Mouse (Mus musculus) forebrain, postnatal 0 days (tissue): ENCODE measurements around the gene Synj1. TPM values are rescaled to one million over a fixed set of nuclear protein-coding genes. Genes with fewer than 3 reads are reported as not detected.
A peak's percentile ranks its signal among the peaks of the same experiment; 100 is the strongest.

Experiments used
- ATAC-seq: fragments of 200-750 bp; cut with Nextera tagmentation; 2 replicates; pipeline ENCODE4 v1.8.0; 2017; ENCODE audit warnings: mild to moderate bottlenecking, moderate library complexity
- DNase-seq: peaks from one replicate; pipeline ENCODE4 v3.0.0-alpha.2; 2015
- H3K27ac ChIP-seq: fragments of 300-500 bp; sonication (generic); 2 replicates; pipeline ENCODE4 v1.5.1; 2014; ENCODE audit warnings: low read depth, mild to moderate bottlenecking, antibody characterized with exemption, low read length, moderate library complexity, mixed read lengths
- H3K27me3 ChIP-seq: fragments of 300-500 bp; sonication (generic); 2 replicates; pipeline ENCODE4 v1.6.1; 2014; ENCODE audit warnings: mild to moderate bottlenecking, low read length, mixed read lengths; ENCODE audit not compliant: insufficient read depth
- H3K36me3 ChIP-seq: fragments of 300-500 bp; sonication (generic); 2 replicates; pipeline ENCODE4 v1.6.1; 2014; ENCODE audit warnings: mild to moderate bottlenecking, moderate library complexity; ENCODE audit not compliant: insufficient read depth
- H3K4me1 ChIP-seq: fragments of 300-500 bp; sonication (generic); 2 replicates; pipeline ENCODE4 v1.6.1; 2014; ENCODE audit warnings: antibody characterized with exemption; ENCODE audit not compliant: insufficient read depth
- H3K4me2 ChIP-seq: fragments of 300-500 bp; sonication (generic); 2 replicates; pipeline ENCODE4 v1.6.1; 2014; ENCODE audit warnings: low read depth, mild to moderate bottlenecking, moderate library complexity
- H3K4me3 ChIP-seq: fragments of 300-500 bp; sonication (generic); 2 replicates; pipeline ENCODE4 v1.5.1; 2014; ENCODE audit warnings: low read depth, low read length, mixed read lengths
- H3K9ac ChIP-seq: fragments of 300-500 bp; sonication (generic); 2 replicates; pipeline ENCODE4 v1.6.1; 2014; ENCODE audit warnings: mild to moderate bottlenecking
- H3K9me3 ChIP-seq: fragments of 300-500 bp; sonication (generic); 2 replicates; pipeline ENCODE4 v1.6.1; 2016; ENCODE audit warnings: low read length
- CTCF ChIP-seq: sonication (generic); IDR thresholded peaks from 2 replicates; pipeline ENCODE4 v1.5.1; 2016; ENCODE audit warnings: antibody characterized with exemption, control low read depth, low read depth
- WGBS: fragments of 180-500 bp; shearing (Covaris S2); extraction: QIAGEN DNeasy Blood & Tissue Kit; methylation state at CpG from one replicate; pipeline ENCODE4 v1.1.7; 2014; 5-methylcytosine and 5-hydroxymethylcytosine counted together
- polyA plus RNA-seq: library from polyadenylated mRNA; unstranded; fragments of >200 nt; fragmentation: Nextera tagmentation; extraction: Ambion mirVana; gene quantifications from 2 replicates; pipeline ENCODE4 v1.2.1, GENCODE M21; 2015
- total RNA-seq: library from RNA; depleted of rRNA; stranded (reverse); fragments of >200 nt; gene quantifications from 2 replicates; pipeline ENCODE4 v1.2.3, GENCODE M21; 2014

Gene Synj1
- total and polyA plus RNA-seq, 2 experiments from 2014 or later: 38.0 to 62.5 TPM

DNA sequence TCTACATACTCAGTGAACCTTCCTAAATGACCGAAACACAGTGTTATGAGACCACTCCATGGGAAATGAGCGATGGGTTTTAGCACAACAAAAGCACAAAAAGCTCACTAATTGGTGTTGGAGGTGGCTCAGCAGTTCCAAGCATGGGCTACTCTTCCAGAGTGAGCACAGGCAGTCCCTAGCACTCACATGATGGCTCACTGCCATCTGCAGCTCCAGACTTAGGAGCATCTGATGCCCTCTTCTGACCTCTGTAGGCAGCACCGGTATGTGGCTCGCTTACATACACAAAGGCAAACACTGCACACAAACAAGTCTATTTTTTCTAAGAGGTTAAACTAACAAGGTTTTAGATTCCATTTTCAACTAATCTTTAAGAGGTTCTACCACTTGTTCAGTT lies 44.9 kb downstream of the Synj1 start:
- Histone ChIP-seq H3K4me2 (no peak overlapping the region), H3K27me3 (no peaks in the 10 kb centered on the region), H3K4me1 (no peaks in the 10 kb centered on the region), H3K4me3 (no peak overlapping the region), H3K9ac (no peak overlapping the region), H3K27ac (no peak overlapping the region), H3K36me3 (peaks cover 56% of the 10 kb centered on the region), H3K9me3 (no peaks in the 10 kb centered on the region)
- WGBS: 85% methylated on average over 4 of the region's 4 CpGs
- no peak for ATAC-seq
- no peak for TF ChIP-seq CTCF
- DNase-seq: no peak

DNA sequence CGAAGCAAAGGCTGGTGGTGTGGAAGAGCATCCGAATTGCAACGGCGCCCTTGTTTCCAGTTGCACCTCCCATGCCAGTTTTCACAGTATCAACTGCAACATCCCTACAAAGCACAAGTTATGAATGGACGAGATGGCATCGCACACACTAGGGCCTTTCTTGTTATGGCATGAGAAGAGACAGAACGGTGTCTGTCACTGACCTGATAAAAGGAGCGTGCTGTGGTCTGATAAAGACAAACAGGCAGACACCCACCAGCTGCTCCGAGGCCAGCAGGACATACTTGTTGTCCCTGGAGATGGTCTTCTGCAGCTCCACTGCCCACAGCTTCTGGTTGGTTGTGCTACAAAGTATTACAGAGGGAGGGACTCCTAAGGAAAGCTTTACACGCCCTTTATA lies 46.8 kb downstream of the Synj1 start:
- H3K9me3 ChIP-seq: no peaks in the 10 kb centered on the region
- ATAC-seq (no peak), DNase-seq (no peak)
- H3K36me3 ChIP-seq: peaks cover 60% of the 10 kb centered on the region
- no peak overlapping the region for H3K27ac ChIP-seq
- no peaks in the 10 kb centered on the region for H3K27me3 ChIP-seq
- H3K4me1 ChIP-seq: no peaks in the 10 kb centered on the region
- whole genome bisulfite sequencing: 92% methylated on average over 10 of the region's 10 CpGs
- no peak overlapping the region for H3K4me3 ChIP-seq
- no peak overlapping the region for H3K9ac ChIP-seq
- TF ChIP-seq CTCF: no peak
- H3K4me2 ChIP-seq: no peak overlapping the region

DNA sequence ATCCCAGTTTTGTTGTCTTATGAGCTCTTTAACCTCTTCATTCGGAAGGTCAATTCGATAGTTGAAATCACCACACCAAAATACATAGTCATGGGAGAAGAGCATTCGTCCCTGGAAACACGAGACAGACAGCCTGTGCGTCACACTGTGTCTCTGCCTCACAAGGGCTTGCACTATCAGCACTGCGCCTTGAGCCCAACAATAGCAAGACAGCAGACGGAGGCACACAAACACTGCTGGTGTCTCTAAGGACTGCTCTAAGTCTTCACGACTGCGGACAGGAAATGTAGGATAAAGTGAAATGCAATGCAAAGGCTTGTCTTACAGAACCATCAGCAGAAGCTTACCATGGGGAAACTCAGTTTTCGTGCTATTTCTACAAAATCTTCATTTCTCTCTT lies 47.2 kb downstream of the Synj1 start:
- H3K9me3 ChIP-seq: no peaks in the 10 kb centered on the region
- WGBS: 91% methylated on average over 10 of the region's 10 CpGs
- no peak for TF ChIP-seq CTCF
- H3K36me3 ChIP-seq: peaks cover 59% of the 10 kb centered on the region
- H3K27ac ChIP-seq: no peak overlapping the region
- H3K4me2 ChIP-seq: no peak overlapping the region
- no peak for ATAC-seq
- no peak for DNase-seq
- no peaks in the 10 kb centered on the region for H3K27me3 ChIP-seq
- no peaks in the 10 kb centered on the region for H3K4me1 ChIP-seq
- no peak overlapping the region for H3K4me3 ChIP-seq
- no peak overlapping the region for H3K9ac ChIP-seq

DNA sequence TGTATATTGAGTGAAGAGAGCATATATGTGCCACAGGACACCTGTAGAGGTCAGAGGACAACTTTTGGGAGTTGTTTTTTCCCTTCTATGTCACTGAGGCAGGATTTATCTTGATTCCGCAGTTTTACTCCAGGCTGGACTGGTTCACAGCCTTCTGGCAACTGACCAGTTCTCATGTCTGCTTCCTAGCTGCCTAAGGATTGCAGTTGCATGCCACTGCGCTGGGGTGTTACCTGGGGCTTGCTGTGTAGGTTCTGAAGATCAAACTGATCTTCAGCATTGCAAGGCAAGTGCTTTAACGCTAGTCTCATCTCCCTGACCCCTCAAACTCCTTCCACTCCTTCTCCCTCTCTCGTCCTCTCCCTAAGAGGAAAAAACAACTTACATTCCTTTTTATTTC lies 47.9 kb downstream of the Synj1 start:
- TF ChIP-seq CTCF: no peak
- Histone ChIP-seq H3K36me3 (peaks cover 62% of the 10 kb centered on the region), H3K9me3 (no peaks in the 10 kb centered on the region), H3K27me3 (no peaks in the 10 kb centered on the region), H3K9ac (no peak overlapping the region), H3K4me2 (no peak overlapping the region), H3K27ac (no peak overlapping the region), H3K4me1 (no peaks in the 10 kb centered on the region), H3K4me3 (no peak overlapping the region)
- ATAC-seq (no peak), DNase-seq (no peak)
- WGBS: 93% methylated on average over 4 of the region's 4 CpGs

DNA sequence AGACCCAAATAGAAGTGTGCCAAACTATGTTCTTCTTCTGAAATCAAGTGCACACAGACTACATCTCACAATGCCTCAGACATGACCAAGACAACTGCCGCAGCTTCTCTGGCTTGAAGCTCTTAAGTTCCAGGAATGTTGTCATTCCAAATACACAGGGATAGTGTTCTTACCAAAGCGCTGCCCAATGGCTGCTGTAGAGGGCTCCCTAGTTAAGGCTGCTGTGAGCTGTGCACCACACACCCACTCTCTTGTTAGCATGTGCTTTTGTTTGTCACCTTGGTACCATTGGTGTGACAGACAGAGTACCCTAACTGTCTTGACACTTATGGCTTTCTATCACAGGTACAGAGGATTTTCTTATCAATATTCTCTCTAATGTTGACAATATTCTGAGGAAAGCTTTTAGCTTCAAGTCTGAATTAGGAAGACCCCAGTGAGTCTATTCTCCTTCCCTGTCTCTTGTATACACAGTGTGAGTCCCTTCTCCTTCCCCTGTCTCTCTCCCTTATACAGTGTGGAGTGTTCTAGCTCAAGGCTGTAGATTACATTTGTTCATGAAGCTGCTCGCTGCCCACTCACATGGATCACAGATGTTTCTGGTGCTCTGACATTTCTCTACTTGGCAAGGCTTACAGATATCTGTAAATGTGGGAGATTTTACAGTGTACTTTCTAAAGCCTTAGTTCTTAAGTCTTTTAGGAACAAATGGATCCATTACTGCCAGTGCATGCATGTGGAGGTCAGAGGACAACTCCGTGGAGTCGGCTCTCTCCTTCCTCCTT lies 52.6 kb downstream of the Synj1 start:
- ATAC-seq (no peak), DNase-seq (no peak)
- Histone ChIP-seq H3K9ac (no peak overlapping the region), H3K4me1 (no peaks in the 10 kb centered on the region), H3K27ac (no peak overlapping the region), H3K9me3 (no peaks in the 10 kb centered on the region), H3K36me3 (peaks cover 63% of the 10 kb centered on the region), H3K27me3 (no peaks in the 10 kb centered on the region), H3K4me2 (no peak overlapping the region), H3K4me3 (no peak overlapping the region)
- WGBS: 87% methylated on average over 5 of the region's 5 CpGs
- no peak for TF ChIP-seq CTCF

DNA sequence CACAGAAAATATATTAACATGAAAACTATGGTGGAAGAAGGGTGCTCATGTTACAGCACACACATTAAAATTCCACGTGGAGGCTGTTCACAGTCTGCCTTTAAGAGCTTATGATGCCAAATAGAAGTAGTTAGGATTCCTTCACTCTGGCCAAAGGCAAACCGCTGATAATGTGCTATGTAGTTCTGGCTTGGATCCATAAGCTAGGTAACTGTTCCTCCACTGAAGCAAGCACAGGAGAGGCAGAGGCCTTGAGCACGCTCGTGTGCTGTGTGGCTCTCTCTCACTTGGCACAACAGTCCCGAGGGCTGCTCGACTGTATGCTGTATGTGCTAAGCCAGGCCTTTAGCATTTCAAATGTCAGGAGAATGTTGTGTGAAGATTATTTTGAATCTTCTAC lies 55.6 kb downstream of the Synj1 start:
- Histone ChIP-seq H3K4me3 (no peak overlapping the region), H3K4me2 (no peak overlapping the region), H3K27ac (no peak overlapping the region), H3K27me3 (no peaks in the 10 kb centered on the region), H3K4me1 (no peaks in the 10 kb centered on the region), H3K9ac (no peak overlapping the region), H3K9me3 (no peaks in the 10 kb centered on the region), H3K36me3 (peaks cover 71% of the 10 kb centered on the region)
- no peak for DNase-seq
- WGBS: 81% methylated on average over 6 of the region's 6 CpGs
- no peak for ATAC-seq
- no peak for TF ChIP-seq CTCF

DNA sequence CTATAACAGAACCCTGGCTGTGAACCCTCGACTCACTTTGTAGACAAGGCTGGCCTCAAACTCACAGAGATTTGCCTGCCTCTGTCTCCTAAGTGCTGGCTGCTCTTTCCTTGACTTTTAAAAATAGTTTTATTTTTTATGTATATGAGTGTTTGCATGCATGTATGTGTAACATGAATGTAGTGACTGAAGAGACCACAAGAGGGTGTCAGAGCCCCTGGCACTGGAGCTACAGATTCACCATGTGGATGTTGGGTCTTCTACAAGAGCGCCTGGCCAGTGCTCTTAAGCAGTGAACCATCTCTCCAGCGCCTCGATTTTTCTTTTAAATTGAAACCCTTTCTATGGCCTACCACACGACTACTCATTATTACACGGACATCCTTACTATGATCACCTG lies 57.3 kb downstream of the Synj1 start:
- 95% methylated on average over 6 of the region's 6 CpGs for WGBS
- peaks cover 64% of the 10 kb centered on the region for H3K36me3 ChIP-seq
- H3K4me3 ChIP-seq: no peak overlapping the region
- no peak overlapping the region for H3K9ac ChIP-seq
- no peak overlapping the region for H3K27ac ChIP-seq
- no peaks in the 10 kb centered on the region for H3K4me1 ChIP-seq
- DNase-seq (peak; percentile 10), ATAC-seq (no peak)
- no peaks in the 10 kb centered on the region for H3K27me3 ChIP-seq
- H3K9me3 ChIP-seq: no peaks in the 10 kb centered on the region
- 0 out of 2 replicates have a peak, but pooled peaks have one; percentile 29 for TF ChIP-seq CTCF
- no peak overlapping the region for H3K4me2 ChIP-seq
